Mouse (Mus musculus) ES-E14 (cell line): ENCODE results near the gene Mkrn1. TPM values are rescaled to one million over a fixed set of nuclear protein-coding genes. Genes with fewer than 3 reads are reported as not detected.

Experiments
- DNase-seq: peaks from one replicate; pipeline ENCODE4 v3.0.0-alpha.2; 2013; ENCODE audit warnings: low read depth, low spot score
- H3K27ac ChIP-seq: 2 replicates; pipeline ENCODE4 v1.5.1; 2012; ENCODE audit warnings: low read depth, mild to moderate bottlenecking, low read length, moderate library complexity, mixed read lengths; ENCODE audit not compliant: poor library complexity, insufficient read depth, severe bottlenecking
- H3K36me3 ChIP-seq: 2 replicates; pipeline ENCODE4 v1.6.1; 2012; ENCODE audit warnings: mild to moderate bottlenecking, low read length, moderate library complexity, mixed read lengths; ENCODE audit not compliant: control insufficient read depth, poor library complexity, insufficient read depth, severe bottlenecking
- H3K4me1 ChIP-seq, 2 experiments: fragments of 150-350 bp in 1 of 2; sonication (generic) in 1 of 2; 2 replicates each; pipeline ENCODE4 v1.6.1; 2012; ENCODE audit warnings: low read length in 2 of 2, mild to moderate bottlenecking in 1 of 2, mixed read lengths in 1 of 2; ENCODE audit not compliant: control insufficient read depth in 2 of 2, insufficient read depth in 2 of 2, poor library complexity in 1 of 2
- H3K4me3 ChIP-seq, 2 experiments: fragments of 150-350 bp in 1 of 2; sonication (generic) in 1 of 2; 2 replicates each; pipeline ENCODE4 v1.5.1; 2012; ENCODE audit warnings: low read length in 2 of 2, low read depth in 1 of 2, mild to moderate bottlenecking in 1 of 2, mixed read lengths in 1 of 2; ENCODE audit not compliant: insufficient read depth in 1 of 2, poor library complexity in 1 of 2, severe bottlenecking in 1 of 2
- H3K9ac ChIP-seq: 2 replicates; pipeline ENCODE4 v1.6.1; 2012; ENCODE audit warnings: low read depth, mild to moderate bottlenecking, low read length, mixed read lengths; ENCODE audit not compliant: poor library complexity, insufficient read depth, severe bottlenecking
- H3K9me3 ChIP-seq: fragments of 150-350 bp; sonication (generic); 2 replicates; pipeline ENCODE4 v1.6.1; 2012; ENCODE audit warnings: low read depth, mild to moderate bottlenecking, low read length; ENCODE audit not compliant: control insufficient read depth, insufficient read depth
- CHD2 ChIP-seq: IDR thresholded peaks from 2 replicates; pipeline ENCODE4 v1.6.1; 2014; ENCODE audit warnings: mild to moderate bottlenecking, low read depth, low read length, inconsistent platforms
- HCFC1 ChIP-seq: IDR thresholded peaks from 2 replicates; pipeline ENCODE4 v1.6.1; 2012; ENCODE audit warnings: low read length, inconsistent platforms, borderline replicate concordance; ENCODE audit not compliant: insufficient read depth
- MAFK ChIP-seq: IDR thresholded peaks from 2 replicates; pipeline ENCODE4 v1.6.1; 2014; ENCODE audit warnings: mild to moderate bottlenecking, low read depth, low read length, inconsistent platforms; ENCODE audit not compliant: insufficient read depth
- ZC3H11A ChIP-seq: IDR thresholded peaks from 2 replicates; pipeline ENCODE4 v1.6.1; 2012; ENCODE audit warnings: low read depth, mild to moderate bottlenecking, inconsistent platforms, low read length, borderline replicate concordance
- ZNF384 ChIP-seq: IDR thresholded peaks from 2 replicates; pipeline ENCODE4 v1.6.1; 2012; ENCODE audit warnings: low read depth, low read length, inconsistent platforms
- in situ Hi-C, 2 experiments: fragments of 600-800 bp; cut with MboI; formaldehyde crosslinking; loops; one replicate each; pipeline ENCODE4 v1.15.1; 2025; ENCODE audit warnings: low sequenced_read_pairs in 2 of 2, inconsistent platforms in 1 of 2; ENCODE audit not compliant: unreplicated experiment in 2 of 2
- total RNA-seq: library from RNA; depleted of rRNA; stranded (reverse); fragments of 300-350 nt; gene quantifications from 2 replicates; pipeline ENCODE4 v1.2.3, GENCODE M21; 2012; rRNA removed

Gene Mkrn1
- 652 and 719 TPM in 2 replicates for total RNA-seq

- H3K9ac ChIP-seq, result peak within 1 kb of the TSS; percentile 96
- peaks cover 5% of the 10 kb centered on the region; the same call in 1 of the 2 replicates for H3K36me3 ChIP-seq
- peak; percentile 97 for DNase-seq
- TF ChIP-seq MAFK (no peak), CHD2 (0 out of 2 replicates have a peak, but pooled peaks have one; percentile 3), ZNF384 (no peak), ZC3H11A (no peak), HCFC1 (0 out of 2 replicates have a peak, but pooled peaks have one; percentile 3)
- peaks cover 3 to 7% of the 10 kb centered on the region in 2 experiments; a peak in 3 of 4 replicates for H3K4me1 ChIP-seq
- peak within 1 kb of the TSS; percentile 95 for H3K4me3 ChIP-seq
- in situ Hi-C loops, result no loop called here
- peak within 1 kb of the TSS; percentile 99 for H3K27ac ChIP-seq
- H3K9me3 ChIP-seq, result no peaks in the 10 kb centered on the region
These were observed at the start of gene Mkrn1 for GRCm38 (mm10) chr6:39419851-39420721. Mkrn1 (minus strand) TSS chr6:39420462.

DNA sequence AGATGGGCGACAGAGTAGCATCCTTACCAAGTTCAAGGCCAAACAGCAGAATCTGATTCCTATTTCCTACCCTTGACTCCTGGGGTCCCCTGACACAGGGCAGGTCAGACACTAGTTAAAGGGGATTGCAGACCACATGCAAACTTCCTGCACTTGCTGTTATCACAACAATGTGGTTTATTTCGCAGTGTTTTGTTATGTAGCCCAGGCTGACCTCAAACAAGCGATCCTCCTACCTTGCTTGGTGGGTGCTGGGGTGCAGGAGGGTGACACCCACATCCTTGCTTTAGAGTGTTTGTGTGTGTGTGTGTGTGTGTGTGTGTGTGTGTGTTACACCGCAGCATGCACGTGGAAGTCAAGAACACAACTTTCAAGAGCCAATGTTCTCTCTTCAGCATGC is 49.2 kb upstream of the Mkrn1 start:
- Histone ChIP-seq H3K4me3 (no peak overlapping the region), H3K36me3 (peaks cover 5% of the 10 kb centered on the region; the same call in 1 of the 2 replicates), H3K9me3 (no peaks in the 10 kb centered on the region), H3K4me1 (peaks cover 9 to 15% of the 10 kb centered on the region in 2 experiments; a peak in 3 of 4 replicates), H3K9ac (no peak overlapping the region), H3K27ac (no peak overlapping the region)
- DNase-seq, result no peak
- in situ Hi-C loops, result loop anchor here in 1 of 2 experiments (10.0 to 25.0 kb wide), 2 partner anchors 95 to 318 kb away; no protein-coding TSS in a partner anchor
- TF ChIP-seq ZNF384 (no peak), ZC3H11A (no peak), MAFK (no peak), HCFC1 (no peak)

- no peak overlapping the region; the same call in 1 of the 2 replicates for H3K9ac ChIP-seq
- H3K4me1 ChIP-seq, result peaks cover 3 to 6% of the 10 kb centered on the region in 2 experiments; a peak in 2 of 4 replicates
- peak; percentile 75 for DNase-seq
- in situ Hi-C loops, result loop anchor here in 1 of 2 experiments (10.0 to 25.0 kb wide), 2 partner anchors 102 to 324 kb away; no protein-coding TSS in a partner anchor
- no peaks in the 10 kb centered on the region for H3K9me3 ChIP-seq
- H3K27ac ChIP-seq, result no peak overlapping the region
- TF ChIP-seq MAFK (no peak), ZNF384 (peak; percentile 96), ZC3H11A (peak; percentile 53; the same call in 1 of the 2 replicates), CHD2 (no peak), HCFC1 (no peak)
- H3K36me3 ChIP-seq, result peaks cover 17% of the 10 kb centered on the region; the same call in 1 of the 2 replicates
- peak overlapping the region in 1 of 2 experiments; percentile 18; a peak in 1 of 4 replicates for H3K4me3 ChIP-seq
These were observed 42.6 kb upstream of the Mkrn1 start for GRCm38 (mm10) chr6:39462621-39463538.

DNA sequence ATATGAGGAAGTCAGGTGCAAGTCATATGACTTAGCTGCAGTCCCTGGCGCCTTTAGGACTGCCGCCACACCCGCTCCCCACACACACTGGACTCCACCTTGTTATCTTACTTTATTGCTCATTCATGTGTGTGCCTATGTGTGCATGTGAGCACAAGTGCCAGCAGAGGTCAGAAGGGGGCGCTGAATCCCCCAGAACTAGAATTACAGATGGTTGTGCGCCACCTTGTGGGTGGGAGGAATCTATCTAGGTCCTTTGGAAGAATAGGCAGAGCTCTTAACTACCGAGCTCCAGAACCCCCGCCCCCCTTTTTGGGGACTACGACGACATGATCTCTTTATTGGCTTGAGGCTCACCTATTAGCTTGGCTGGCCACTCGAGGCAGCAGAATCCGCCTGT is 39.8 kb upstream of the Mkrn1 start:
- Histone ChIP-seq H3K9me3 (no peaks in the 10 kb centered on the region; the same call in 1 of the 2 replicates), H3K4me3 (no peak overlapping the region), H3K9ac (no peak overlapping the region), H3K36me3 (peaks cover 17% of the 10 kb centered on the region; the same call in 1 of the 2 replicates), H3K27ac (no peak overlapping the region), H3K4me1 (peaks cover 0 to 11% of the 10 kb centered on the region in 2 experiments; a peak in 2 of 4 replicates)
- DNase-seq, result no peak
- TF ChIP-seq MAFK (no peak), HCFC1 (no peak), ZNF384 (no peak), CHD2 (no peak)
- in situ Hi-C loops, result loop anchor here in 1 of 2 experiments (10.0 to 25.0 kb wide), 2 partner anchors 105 to 327 kb away; no protein-coding TSS in a partner anchor
